Mouse (Mus musculus) hindbrain, embryonic 16.5 days (tissue): ENCODE measurements around the gene Fbxw8. TPM values are rescaled to one million over a fixed set of nuclear protein-coding genes. Genes with fewer than 3 reads are reported as not detected.

ENCODE experiments used
- ATAC-seq: fragments of 200-750 bp; cut with Nextera tagmentation; 2 replicates; pipeline ENCODE4 v1.8.0; 2017; ENCODE audit warnings: moderate TSS enrichment, moderate library complexity
- H3K27ac ChIP-seq: fragments of 300-500 bp; sonication (generic); 2 replicates; pipeline ENCODE4 v1.5.1; 2014; ENCODE audit warnings: low read depth, mild to moderate bottlenecking, control low read depth, low read length, moderate library complexity
- H3K27me3 ChIP-seq: fragments of 300-500 bp; sonication (generic); replicated peaks from 2 replicates; pipeline ENCODE4 v1.6.1; 2014; ENCODE audit warnings: low read length; ENCODE audit not compliant: control insufficient read depth, insufficient read depth
- H3K36me3 ChIP-seq: fragments of 300-500 bp; sonication (generic); 2 replicates; pipeline ENCODE4 v1.6.1; 2014; ENCODE audit warnings: mild to moderate bottlenecking, low read length, moderate library complexity, mixed read lengths; ENCODE audit not compliant: control insufficient read depth, insufficient read depth
- H3K4me1 ChIP-seq: fragments of 300-500 bp; sonication (generic); 2 replicates; pipeline ENCODE4 v1.6.1; 2014; ENCODE audit warnings: low read depth, low read length; ENCODE audit not compliant: control insufficient read depth, insufficient read depth
- H3K4me2 ChIP-seq: fragments of 300-500 bp; sonication (generic); 2 replicates; pipeline ENCODE4 v1.6.1; 2014; ENCODE audit warnings: mild to moderate bottlenecking, low read length, control low read depth, moderate library complexity
- H3K4me3 ChIP-seq: fragments of 300-500 bp; sonication (generic); 2 replicates; pipeline ENCODE4 v1.5.1; 2014; ENCODE audit warnings: mild to moderate bottlenecking, low read length, control low read depth, moderate library complexity
- H3K9ac ChIP-seq: fragments of 300-500 bp; sonication (generic); 2 replicates; pipeline ENCODE4 v1.6.1; 2014; ENCODE audit warnings: low read depth, mild to moderate bottlenecking, control low read depth, low read length, moderate library complexity
- H3K9me3 ChIP-seq: fragments of 300-500 bp; sonication (generic); 2 replicates; pipeline ENCODE4 v1.6.1; 2014; ENCODE audit warnings: mild to moderate bottlenecking, low read length, moderate library complexity; ENCODE audit not compliant: control insufficient read depth
- WGBS: fragments of 180-500 bp; shearing (Covaris S2); extraction: QIAGEN DNeasy Blood & Tissue Kit; methylation state at CpG from one replicate; pipeline ENCODE4 v1.1.7; 2014; 5-methylcytosine and 5-hydroxymethylcytosine counted together
- polyA plus RNA-seq: library from polyadenylated mRNA; unstranded; fragments of >200 nt; fragmentation: Nextera tagmentation; extraction: Ambion mirVana; gene quantifications from 2 replicates; pipeline ENCODE4 v1.2.1, GENCODE M21; 2015

Gene Fbxw8
- polyA plus RNA-seq, 1 experiment from 2014 or later = 18.7 TPM

GRCm38 (mm10) chr5:118177640-118178039, 22.4 kb upstream of the Fbxw8 start:
- Histone ChIP-seq H3K36me3 (no peaks in the 10 kb centered on the region), H3K4me2 (no peak overlapping the region), H3K4me3 (no peak overlapping the region), H3K4me1 (no peaks in the 10 kb centered on the region; the same call in 1 of the 2 replicates), H3K9me3 (0 out of 2 replicates have a peak, but pooled peaks cover 2% of the 10 kb centered on the region), H3K9ac (no peak overlapping the region), H3K27me3 (peaks cover 9% of the 10 kb centered on the region), H3K27ac (no peak overlapping the region)
- ATAC-seq = no peak
- 65% methylated on average over 7 of the region's 7 CpGs for WGBS

- peaks cover 11% of the 10 kb centered on the region for H3K4me1 ChIP-seq
- H3K27me3 ChIP-seq = peaks cover 16% of the 10 kb centered on the region
- H3K36me3 ChIP-seq = no peaks in the 10 kb centered on the region
- no peak overlapping the region for H3K4me3 ChIP-seq
- WGBS = 39% methylated on average over 2 of the region's 2 CpGs
- H3K4me2 ChIP-seq = peak overlapping the region; percentile 50
- no peak overlapping the region for H3K9ac ChIP-seq
- 0 out of 2 replicates have a peak, but pooled peaks cover 2% of the 10 kb centered on the region for H3K9me3 ChIP-seq
- ATAC-seq = no peak
- no peak overlapping the region for H3K27ac ChIP-seq
These were observed 19.9 kb upstream of the Fbxw8 start for GRCm38 (mm10) chr5:118175137-118175536.

- Histone ChIP-seq H3K9me3 (0 out of 2 replicates have a peak, but pooled peaks cover 2% of the 10 kb centered on the region), H3K36me3 (no peaks in the 10 kb centered on the region), H3K4me2 (peak overlapping the region; percentile 50), H3K27me3 (peaks cover 16% of the 10 kb centered on the region), H3K27ac (no peak overlapping the region), H3K4me3 (peak overlapping the region; percentile 32), H3K4me1 (peaks cover 11% of the 10 kb centered on the region), H3K9ac (peak overlapping the region; percentile 33)
- WGBS = under 1% methylated on average over 22 of the region's 22 CpGs
- no peak for ATAC-seq
These were observed 19.2 kb upstream of the Fbxw8 start for GRCm38 (mm10) chr5:118174310-118175009.

GRCm38 (mm10) chr5:118172078-118172723, 16.9 kb upstream of the Fbxw8 start:
- H3K9ac ChIP-seq = no peak overlapping the region
- no peaks in the 10 kb centered on the region for H3K36me3 ChIP-seq
- peaks cover 15% of the 10 kb centered on the region for H3K4me1 ChIP-seq
- peaks cover 22% of the 10 kb centered on the region for H3K27me3 ChIP-seq
- peak overlapping the region; percentile 73 for H3K4me2 ChIP-seq
- WGBS = under 1% methylated on average over 25 of the region's 27 CpGs
- no peak for ATAC-seq
- H3K27ac ChIP-seq = no peak overlapping the region
- peak overlapping the region; percentile 51 for H3K4me3 ChIP-seq
- 0 out of 2 replicates have a peak, but pooled peaks cover 2% of the 10 kb centered on the region for H3K9me3 ChIP-seq

GRCm38 (mm10) chr5:118171665-118172064, 16.4 kb upstream of the Fbxw8 start:
- peaks cover 22% of the 10 kb centered on the region for H3K27me3 ChIP-seq
- peak overlapping the region; percentile 54 for H3K9ac ChIP-seq
- H3K27ac ChIP-seq = no peak overlapping the region
- peak overlapping the region; percentile 73 for H3K4me2 ChIP-seq
- under 1% methylated on average over 36 of the region's 36 CpGs for WGBS
- no peak for ATAC-seq
- H3K4me3 ChIP-seq = peak overlapping the region; percentile 51
- H3K9me3 ChIP-seq = 0 out of 2 replicates have a peak, but pooled peaks cover 2% of the 10 kb centered on the region
- H3K36me3 ChIP-seq = no peaks in the 10 kb centered on the region
- peaks cover 15% of the 10 kb centered on the region for H3K4me1 ChIP-seq

DNA sequence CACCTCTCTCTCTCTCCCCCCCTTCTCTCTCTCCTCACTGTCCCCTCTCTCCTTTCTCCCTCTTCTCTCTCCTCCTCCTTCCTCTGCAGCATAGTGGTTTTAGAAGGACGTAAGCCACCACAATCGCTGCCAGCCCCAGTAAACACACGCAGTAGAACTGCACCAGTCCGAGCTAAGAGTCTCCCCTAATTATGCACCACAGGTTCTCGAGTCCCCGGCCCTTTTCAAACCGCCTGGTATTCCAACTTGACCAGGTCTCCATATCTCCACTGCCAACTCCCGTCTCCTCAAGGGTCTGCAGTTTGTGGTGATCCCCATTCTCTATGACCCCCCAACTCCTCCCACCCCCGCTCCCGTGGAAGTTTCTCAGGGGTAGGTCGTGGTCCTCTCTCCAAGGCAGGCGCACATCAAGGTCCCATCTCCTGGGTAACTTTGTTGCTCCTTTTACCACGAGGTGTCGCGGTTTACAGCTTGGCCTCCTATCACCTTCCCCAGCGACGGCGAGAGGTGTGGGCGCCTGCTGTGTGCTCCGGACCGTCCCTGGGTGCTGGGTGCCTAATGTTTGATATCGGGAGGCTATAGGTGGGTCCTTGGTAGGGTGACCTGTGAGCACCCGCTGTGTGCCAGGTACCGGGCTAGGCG, 15.7 kb upstream of the Fbxw8 start:
- Histone ChIP-seq H3K27me3 (peaks cover 22% of the 10 kb centered on the region), H3K36me3 (no peaks in the 10 kb centered on the region)
- WGBS = 1% methylated on average over 25 of the region's 25 CpGs

DNA sequence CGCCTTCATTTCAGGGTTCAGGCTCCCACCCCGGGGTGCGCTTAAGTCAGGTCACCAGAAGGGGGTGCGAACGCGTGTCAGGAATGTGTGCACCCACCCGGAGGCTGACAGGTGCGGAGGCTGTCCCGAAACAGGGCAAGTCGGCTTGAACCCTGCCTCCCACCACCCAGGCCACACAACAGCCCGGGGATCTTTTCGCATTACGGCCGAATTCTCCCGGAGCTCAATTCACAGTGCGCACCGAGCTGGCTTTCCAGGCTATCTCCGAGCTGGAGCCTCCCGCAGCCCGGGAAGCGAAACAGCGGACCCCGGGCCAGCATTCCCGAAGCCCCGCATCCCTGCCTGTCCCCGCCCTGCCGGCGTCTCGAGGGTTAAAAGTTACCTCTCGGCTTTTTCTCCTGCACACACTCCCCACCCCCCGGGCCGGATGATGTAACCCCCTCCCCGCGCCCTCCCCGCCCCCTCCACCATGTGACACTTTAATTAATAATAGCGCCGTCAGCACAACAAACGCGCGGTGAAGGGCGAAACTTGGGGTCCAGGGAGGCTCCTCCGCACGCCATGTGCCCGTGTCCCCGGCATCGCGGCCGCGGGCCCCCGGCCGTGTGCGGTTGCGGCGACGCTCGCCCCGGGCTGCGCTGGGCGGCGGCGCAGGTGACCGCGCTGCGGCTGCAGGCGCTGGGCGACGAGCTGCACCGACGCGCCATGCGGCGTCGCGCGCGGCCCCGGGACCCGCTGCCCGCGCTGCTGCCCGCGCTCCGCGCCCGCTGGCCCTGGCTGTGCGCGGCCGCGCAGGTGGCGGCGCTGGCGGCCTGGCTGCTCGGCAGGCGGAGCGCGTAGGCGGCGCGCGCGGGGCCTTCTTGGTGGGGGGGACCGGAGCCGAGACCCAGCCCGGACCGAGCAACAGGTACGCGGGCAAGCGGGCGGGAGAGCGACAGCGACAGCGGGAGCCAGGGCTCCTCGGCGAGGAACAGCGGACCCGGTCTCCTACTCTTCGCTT, 14.3 kb upstream of the Fbxw8 start:
- Histone ChIP-seq H3K9me3 (no peaks in the 10 kb centered on the region), H3K4me1 (peaks cover 15% of the 10 kb centered on the region), H3K36me3 (no peaks in the 10 kb centered on the region), H3K4me2 (peak overlapping the region; percentile 73), H3K27ac (peak overlapping the region; percentile 9; the same call in 1 of the 2 replicates), H3K9ac (peak overlapping the region; percentile 78), H3K4me3 (peak overlapping the region; percentile 51), H3K27me3 (peaks cover 22% of the 10 kb centered on the region)
- ATAC-seq = peak; percentile 67
- under 1% methylated on average over 99 of the region's 117 CpGs for WGBS

More for the DNA sequence above, 15.7 kb upstream of the Fbxw8 start:
- Histone ChIP-seq H3K9ac (peak overlapping the region; percentile 29; the same call in 1 of the 2 replicates), H3K27ac (no peak overlapping the region), H3K4me1 (peaks cover 15% of the 10 kb centered on the region), H3K4me2 (peak overlapping the region; percentile 73), H3K4me3 (peak overlapping the region; percentile 51), H3K9me3 (0 out of 2 replicates have a peak, but pooled peaks cover 2% of the 10 kb centered on the region)
- no peak for ATAC-seq

- Histone ChIP-seq H3K4me2 (no peak overlapping the region), H3K27ac (no peak overlapping the region), H3K27me3 (peaks cover 13% of the 10 kb centered on the region), H3K4me1 (peaks cover 15% of the 10 kb centered on the region), H3K9ac (no peak overlapping the region), H3K4me3 (no peak overlapping the region), H3K36me3 (no peaks in the 10 kb centered on the region), H3K9me3 (no peaks in the 10 kb centered on the region)
- peak; percentile 64 for ATAC-seq
- 41% methylated on average over 8 of the region's 8 CpGs for WGBS
These were observed 12.3 kb upstream of the Fbxw8 start for GRCm38 (mm10) chr5:118167561-118167995.
